Mouse (Mus musculus) spleen, postnatal 10 days (tissue): ENCODE measurements around the gene Rhox12.
A peak's percentile ranks its signal among the peaks of the same experiment; 100 is the strongest.

ENCODE experiments used
- DNase-seq, 2 experiments: peaks; one replicate each; pipeline ENCODE4 v3.0.0; 2021 to 2022; ENCODE audit warnings: low spot score in 2 of 2

Gene Rhox12

GRCm38 (mm10) chrX:38110807-38111206, at the start of gene Rhox12:
Gene Rhox12 (minus strand): TSS chrX:38110907.
- DNase-seq: no peak

GRCm38 (mm10) chrX:38159097-38159496, 48.4 kb upstream of the Rhox12 start:
- DNase-seq: no peak

- DNase-seq: no peak
Observed at GRCm38 (mm10) chrX:38121478-38121877, 10.8 kb upstream of the Rhox12 start.

- no peak for DNase-seq
Observed at GRCm38 (mm10) chrX:38120982-38121381, 10.3 kb upstream of the Rhox12 start, which contains the start of gene Rhox13. Gene Rhox13 (plus strand): TSS chrX:38121219.

- no peak for DNase-seq
Observed at GRCm38 (mm10) chrX:38085041-38085440, 25.7 kb downstream of the Rhox12 start, which contains the start of gene Rhox11. Gene Rhox11 (minus strand): TSS chrX:38085141.

- DNase-seq: peak; percentile 6 to 50
Observed at GRCm38 (mm10) chrX:38084226-38084625, 26.5 kb downstream of the Rhox12 start.

- no peak for DNase-seq
Observed at GRCm38 (mm10) chrX:38066175-38066574, 44.5 kb downstream of the Rhox12 start, which contains the start of gene Rhox10. Gene Rhox10 (plus strand): TSS chrX:38066475.

GRCm38 (mm10) chrX:38061544-38061943, 49.2 kb downstream of the Rhox12 start:
- DNase-seq: peak in 1 of 2 experiments; percentile 16
